Mouse (Mus musculus) kidney, adult 2 months (tissue): ENCODE data around the gene Spata25.

Experiments
- CTCF ChIP-seq: fragments of 200-500 bp; conservative IDR thresholded peaks from 2 replicates; pipeline ENCODE4 v1.5.1; 2011; ENCODE audit warnings: low read depth, mild to moderate bottlenecking, control low read depth, low read length, moderate library complexity, mixed read lengths; ENCODE audit not compliant: insufficient read depth, insufficient read length
- POLR2A ChIP-seq: fragments of 200-500 bp; IDR thresholded peaks from one replicate; pipeline ENCODE4 v1.6.1; 2011; ENCODE audit warnings: low read depth, low read length, control low read depth

DNA sequence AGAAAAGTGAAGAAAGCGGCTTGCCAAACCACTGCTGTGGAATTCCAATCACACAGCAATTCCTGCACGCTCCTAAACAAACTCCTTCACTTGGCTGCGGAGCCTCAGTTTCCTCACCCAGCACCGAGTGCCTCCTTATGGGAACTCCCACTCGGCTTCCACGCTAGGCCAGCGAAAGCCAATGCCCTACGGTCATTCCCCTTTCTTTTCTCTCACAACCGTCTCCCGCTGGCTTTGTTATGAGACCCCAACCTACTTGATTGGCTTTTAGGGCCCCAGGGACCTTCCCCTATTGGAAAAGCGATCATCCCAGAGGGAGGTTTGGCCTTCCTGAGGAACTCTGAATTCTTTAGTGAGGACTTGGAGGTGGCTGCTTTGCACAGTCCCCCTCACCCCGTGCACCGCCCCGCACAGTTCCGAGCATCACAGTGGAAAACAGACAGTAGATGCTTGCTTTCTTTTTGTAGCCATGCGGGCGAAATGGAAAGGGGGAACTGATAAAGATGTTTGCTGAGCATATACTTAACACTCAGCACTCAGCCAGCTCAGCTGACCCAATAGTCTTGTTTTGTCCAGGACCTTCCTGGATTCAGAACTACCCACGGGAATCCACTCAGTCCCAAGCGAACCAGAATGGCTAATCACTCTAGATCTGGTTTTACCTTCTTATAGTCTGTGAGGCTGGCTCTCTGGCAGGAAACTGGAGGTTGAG, 29.7 kb upstream of the Spata25 start:
- TF ChIP-seq CTCF (no peak), POLR2A (no peak)
